Mouse (Mus musculus) liver, embryonic 14.5 days (tissue): ENCODE measurements around the gene Dlgap4.

Experiments
- CTCF ChIP-seq: IDR thresholded peaks from 2 replicates; pipeline ENCODE4 v1.5.1; 2016; ENCODE audit warnings: antibody characterized with exemption, low read depth, control low read depth
- EP300 ChIP-seq: IDR thresholded peaks from 2 replicates; pipeline ENCODE4 v1.6.1; 2016; ENCODE audit warnings: antibody characterized with exemption, low read depth

DNA sequence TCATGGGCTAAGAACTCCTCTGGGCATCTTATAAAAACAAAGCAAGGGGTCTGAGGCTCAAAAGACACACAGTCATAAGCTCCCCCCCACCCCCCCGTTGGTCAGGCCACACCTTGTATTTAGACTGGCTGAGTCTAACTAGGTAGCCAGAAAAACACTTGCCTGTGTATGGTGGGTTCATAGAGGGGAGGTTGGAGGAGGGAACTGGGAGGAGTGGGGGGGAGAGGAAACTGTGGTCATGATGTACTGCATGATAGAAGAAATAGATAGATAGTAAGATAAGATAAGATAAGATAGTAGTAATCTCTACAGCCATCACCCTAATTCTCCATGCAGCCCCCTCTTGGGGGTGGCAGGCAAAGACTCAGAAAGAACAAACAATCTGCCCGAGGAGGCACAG lies 166.0 kb downstream of the Dlgap4 start:
- TF ChIP-seq EP300 (no peak), CTCF (no peak)
